Mouse (Mus musculus) E14TG2a.4 (cell line): ENCODE data around the gene Pou2af1.

Experiments used
- CTCF ChIP-seq: conservative IDR thresholded peaks from 2 replicates; pipeline ENCODE4 v1.5.1; 2014; ENCODE audit warnings: low read length
- NANOG ChIP-seq: IDR thresholded peaks from 2 replicates; pipeline ENCODE4 v1.6.1; 2014; ENCODE audit warnings: borderline replicate concordance, low read length, mixed read lengths

GRCm38 (mm10) chr9:51175722-51176121 lies 37.8 kb upstream of the Pou2af1 start:
- TF ChIP-seq CTCF (no peak), NANOG (no peak)
